Mouse (Mus musculus): ENCODE data around the gene Spint1.

Gene Spint1

DNA sequence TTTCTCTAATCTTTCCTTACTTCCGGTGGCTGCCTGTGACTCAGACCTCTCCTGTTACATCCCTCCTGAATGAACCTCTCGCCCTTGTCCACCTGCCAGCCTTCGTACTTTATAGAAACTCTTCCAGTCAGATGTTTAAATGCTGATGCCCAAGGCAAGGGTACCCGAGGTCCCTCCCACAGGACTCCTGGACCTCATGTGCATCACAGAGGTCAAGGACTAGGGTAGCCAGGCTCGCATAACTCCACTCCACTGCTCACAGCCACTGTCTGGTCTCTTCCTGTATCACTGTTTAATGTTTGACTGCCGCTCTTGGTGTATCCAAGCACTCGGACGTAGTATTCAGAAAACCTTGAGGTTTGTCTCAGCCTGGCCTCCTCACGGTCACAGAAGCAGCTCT is 5.4 kb downstream of the Spint1 start:
- no peak for DNase-seq (ENCODE audit: low read depth, low spot score)

DNA sequence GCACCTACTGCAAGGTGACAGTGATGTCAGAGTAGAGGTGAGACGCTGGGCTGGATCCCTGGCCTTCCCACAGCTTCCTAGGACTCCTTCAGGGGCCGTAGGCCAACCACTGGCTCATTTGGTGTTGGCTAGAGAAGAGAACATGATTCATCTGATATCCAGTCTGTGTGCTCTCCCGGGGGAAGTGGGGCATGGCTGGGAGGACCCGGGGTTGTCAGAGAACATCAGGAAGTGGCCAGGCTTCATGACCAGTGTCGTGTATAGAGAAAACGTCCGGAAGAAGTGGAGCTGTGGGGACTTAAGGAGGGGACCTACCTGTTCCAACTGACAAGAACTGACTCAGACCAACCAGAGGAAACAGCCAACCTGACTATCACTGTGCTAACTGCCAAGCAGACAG is 8.1 kb downstream of the Spint1 start:
- DNase-seq (ENCODE audit: low read depth, low spot score) = no peak

DNA sequence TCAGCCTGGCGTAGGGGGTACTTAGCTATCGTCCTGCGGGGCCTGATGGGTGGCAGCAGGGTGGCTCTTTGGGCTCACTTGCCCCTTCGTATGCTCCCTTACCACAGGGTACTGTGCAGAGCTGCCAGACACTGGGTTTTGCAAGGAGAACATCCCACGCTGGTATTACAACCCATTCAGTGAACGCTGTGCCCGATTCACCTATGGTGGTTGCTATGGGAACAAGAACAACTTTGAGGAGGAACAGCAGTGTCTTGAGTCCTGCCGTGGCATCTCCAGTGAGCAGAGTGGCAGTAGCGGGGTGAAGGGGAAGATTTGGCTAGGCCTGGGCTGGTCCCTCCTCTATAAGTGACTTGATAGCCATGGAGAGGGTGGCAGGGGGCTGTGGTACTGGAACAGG is 10.7 kb downstream of the Spint1 start:
- DNase-seq (ENCODE audit: low read depth, low spot score) = no peak

DNA sequence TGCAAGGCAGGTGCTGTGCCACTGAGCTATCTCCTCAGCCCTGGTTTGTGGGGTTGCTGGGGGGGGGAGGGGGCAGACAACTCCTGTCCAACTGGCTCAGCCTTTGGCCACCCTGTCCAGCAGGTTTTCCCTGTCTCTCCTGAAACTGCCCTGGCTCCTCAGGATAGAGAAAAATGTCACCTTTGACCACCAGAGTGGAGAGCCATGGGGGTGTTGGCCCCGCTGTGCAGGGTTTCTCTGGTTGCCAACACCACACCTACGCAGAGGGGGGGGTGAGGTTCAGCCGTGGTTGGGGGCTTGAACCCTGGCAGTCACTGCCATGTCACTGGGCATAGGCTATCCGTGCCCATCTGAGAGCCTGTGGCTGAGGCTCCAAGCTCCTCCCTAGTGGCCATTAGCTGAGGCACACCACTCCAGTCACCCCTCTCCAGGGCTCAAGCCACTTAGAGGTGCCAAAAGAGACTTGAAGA is 12.5 kb downstream of the Spint1 start:
- no peak for DNase-seq (ENCODE audit: low read depth, low spot score)

DNA sequence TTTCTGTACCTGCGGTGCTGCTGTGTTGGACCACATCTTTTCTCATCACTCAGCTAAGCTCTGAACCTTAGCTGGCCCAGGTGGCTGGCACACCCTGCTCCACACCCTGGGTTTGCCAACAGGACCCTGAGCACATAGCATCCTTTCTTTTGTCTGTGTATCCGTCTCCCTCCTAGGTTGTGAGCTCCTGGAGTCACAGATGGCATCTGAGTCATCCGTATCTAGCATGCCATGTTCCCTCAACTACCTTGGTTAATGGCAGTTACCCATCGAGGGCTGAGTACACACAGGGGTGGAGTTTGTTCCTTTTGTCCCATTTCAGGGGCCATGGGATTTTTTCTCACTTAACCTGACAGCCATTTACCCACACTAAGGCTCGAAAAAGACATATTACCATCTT is 13.2 kb downstream of the Spint1 start:
- no peak for DNase-seq (ENCODE audit: low read depth, low spot score)

DNA sequence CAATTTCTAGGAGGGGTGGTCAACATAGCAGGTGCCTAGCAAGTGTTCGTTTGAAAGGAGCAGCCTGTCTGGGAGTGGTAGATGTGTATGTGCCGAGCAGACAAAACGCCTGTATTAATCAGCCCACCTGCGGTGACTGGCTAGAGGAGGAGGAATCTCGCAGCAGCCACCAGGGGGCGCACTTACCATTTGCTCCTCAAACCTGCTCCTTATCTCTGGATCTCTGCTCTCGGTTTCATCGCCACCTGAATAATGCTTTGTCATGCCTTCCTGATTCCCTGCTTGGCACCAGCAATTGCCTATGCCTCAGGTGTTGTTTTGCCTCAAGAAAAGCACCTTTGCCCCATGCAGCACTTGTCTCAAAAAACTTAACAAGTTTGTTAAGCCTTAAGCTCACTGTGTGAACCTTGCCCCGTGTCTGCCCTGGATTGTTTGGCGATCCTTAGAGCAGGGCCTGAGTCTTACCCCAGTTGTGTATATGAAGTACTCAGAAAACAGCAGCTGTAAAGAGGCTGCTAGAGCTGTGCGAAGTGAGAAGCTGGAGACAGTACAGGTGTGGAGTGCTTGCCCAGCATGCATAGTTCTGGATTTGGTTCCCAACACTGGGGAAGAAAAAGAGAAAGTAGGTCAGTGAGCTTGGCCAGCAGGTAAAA is 13.8 kb downstream of the Spint1 start:
- DNase-seq (ENCODE audit: low read depth, low spot score) = peak; percentile 69

DNA sequence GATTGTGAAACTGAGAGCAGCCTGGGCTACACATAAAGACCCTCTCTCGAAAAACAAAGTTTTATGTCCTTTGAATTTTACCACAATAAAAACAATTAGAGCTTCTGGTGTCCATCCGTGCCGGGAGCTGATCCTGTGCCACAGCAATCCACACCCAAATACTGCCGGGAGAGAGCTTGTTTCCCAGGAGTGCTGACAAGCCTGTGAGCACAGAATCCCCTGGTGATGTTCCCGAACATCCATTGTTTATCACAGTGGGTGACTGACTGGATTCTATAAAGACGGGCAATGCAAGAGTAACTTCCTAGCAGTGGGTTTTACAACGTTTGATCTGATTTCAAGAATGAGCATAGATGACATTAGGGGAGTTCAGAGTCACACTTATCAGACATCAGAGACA is 17.8 kb downstream of the Spint1 start:
- no peak for DNase-seq (ENCODE audit: low read depth, low spot score)

DNA sequence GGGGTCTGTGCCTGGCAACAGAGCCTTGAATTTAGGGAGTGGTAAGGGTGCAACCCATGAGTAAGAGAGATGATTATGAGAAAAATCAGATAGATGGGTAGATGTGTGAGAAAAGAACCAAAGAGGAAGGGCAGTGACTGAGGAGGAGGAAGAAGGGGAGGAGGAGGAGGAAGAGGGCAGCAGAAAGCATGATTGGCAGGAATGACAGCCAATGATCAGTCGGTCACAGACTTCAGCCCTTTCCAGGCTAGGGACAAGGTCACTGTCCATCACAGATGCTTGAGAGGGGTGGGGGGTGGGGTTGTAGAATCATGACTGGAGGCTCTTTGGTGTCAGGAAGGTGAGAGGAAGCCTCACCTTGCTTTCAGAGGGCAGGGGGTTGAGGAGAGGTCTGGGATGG is 23.4 kb downstream of the Spint1 start:
- DNase-seq (ENCODE audit: low read depth, low spot score) = no peak

DNA sequence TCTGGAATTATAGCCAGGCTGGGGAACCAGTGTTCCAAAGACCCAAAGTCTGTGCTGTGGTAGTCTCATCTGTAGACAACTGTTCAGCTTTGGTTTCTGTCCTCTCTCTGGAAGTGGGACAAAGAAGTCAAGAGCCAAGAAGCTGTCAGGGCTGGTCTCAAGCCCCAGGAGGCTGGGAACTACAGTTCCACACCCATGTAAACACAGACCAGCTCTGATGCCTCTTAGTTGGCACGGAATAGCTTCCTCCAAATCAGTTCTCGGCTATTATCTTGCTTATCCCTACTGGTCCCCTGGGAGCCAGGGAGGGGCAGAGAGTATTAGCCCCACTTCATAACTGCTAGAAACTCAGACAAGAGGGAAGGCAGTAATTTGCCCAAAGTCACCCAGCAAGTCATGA is 24.2 kb downstream of the Spint1 start:
- no peak for DNase-seq (ENCODE audit: low read depth, low spot score)

DNA sequence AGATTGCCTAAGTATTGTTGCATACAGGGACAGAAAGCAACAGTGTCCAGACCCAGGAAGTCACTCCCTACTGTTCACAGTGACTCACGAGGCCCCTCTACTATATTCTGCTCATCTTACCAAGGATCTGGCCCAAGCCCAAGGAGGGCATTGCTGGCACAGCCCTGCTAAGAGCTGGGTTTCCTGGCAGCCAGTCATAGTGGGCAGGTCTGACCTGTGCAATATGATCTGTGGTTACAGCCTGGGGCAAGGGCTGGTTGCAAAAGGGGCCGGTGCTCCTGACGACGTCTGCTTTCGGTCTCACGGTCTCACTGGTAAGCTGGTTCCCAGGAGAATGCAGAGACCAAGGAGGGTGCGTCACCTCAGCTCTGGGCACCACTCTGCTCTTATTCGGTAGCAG is 25.8 kb downstream of the Spint1 start:
- DNase-seq (ENCODE audit: low read depth, low spot score) = no peak

DNA sequence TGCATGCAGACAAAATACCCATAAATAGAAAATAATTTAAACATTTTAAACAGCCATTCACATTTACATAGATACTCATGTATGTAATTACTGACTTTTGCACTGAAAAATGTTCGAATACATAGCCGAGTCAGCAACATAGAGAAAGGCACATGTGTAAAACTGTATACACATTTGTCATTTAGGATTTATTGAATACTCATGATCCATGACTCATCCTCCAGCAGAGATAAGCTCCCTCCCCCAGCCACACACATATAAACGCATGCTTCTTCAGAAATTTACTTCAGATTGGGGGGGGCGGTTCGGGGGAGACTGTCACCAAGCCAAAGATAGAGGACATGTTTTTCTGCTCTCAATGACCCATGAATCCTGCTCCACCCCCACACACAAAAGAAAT is 26.7 kb downstream of the Spint1 start:
- no peak for DNase-seq (ENCODE audit: low read depth, low spot score)

DNA sequence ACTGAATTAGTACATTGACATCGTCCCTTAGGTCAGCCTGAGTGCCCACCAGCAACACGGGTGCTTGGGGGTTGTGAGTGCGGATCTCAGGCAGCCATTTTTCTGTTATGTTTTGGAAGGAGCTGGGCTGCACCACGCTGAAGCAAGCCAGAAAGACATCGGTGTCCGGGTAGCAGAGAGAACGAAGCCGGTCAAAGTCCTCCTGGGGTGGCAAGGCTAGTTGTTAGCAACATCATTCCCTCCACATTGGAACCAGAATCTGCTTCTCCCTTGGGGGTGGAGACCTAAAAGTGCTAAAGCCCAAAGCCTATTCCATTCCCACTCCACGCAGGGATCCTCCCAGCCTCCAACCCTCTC is 33.1 kb downstream of the Spint1 start:
- DNase-seq (ENCODE audit: low read depth, low spot score) = no peak

DNA sequence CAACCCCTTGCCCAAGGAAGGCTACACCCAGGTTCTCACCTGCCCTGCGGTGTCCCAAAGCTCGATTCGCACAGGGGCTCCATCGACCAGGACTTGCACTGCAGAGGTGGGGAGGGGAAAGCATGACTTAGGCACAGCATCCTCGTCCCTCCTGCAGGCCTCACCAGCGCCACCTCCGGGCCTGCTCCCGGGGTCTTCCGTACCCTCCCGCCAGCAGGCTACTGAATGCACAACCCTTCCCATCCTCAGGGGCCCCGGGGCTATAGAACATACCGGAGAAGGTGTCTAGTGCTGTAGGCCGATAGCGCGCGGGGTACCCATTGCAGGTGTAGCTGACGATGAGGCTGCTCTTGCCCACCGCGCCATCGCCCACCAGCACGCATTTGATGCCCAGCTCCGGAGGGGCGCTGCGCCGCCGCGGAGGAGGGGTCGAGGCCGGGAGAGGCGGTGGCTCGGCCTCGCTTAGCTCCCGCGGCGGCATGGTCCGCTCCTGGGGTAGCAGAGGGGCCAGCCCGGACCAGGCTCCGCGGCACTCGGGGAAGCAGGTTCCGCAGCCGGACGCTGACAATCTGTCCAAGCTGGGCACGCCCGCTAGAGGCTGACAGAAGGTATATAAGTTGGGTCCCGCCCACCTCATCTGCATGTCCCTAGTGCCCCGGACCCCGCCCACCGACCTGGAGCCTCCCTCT is 33.6 kb downstream of the Spint1 start, which contains the start of gene Rhov:
Gene Rhov (minus strand): TSS at position 630 of the 689 bp plus-strand sequence.
- no peak for DNase-seq (ENCODE audit: low read depth, low spot score)

DNA sequence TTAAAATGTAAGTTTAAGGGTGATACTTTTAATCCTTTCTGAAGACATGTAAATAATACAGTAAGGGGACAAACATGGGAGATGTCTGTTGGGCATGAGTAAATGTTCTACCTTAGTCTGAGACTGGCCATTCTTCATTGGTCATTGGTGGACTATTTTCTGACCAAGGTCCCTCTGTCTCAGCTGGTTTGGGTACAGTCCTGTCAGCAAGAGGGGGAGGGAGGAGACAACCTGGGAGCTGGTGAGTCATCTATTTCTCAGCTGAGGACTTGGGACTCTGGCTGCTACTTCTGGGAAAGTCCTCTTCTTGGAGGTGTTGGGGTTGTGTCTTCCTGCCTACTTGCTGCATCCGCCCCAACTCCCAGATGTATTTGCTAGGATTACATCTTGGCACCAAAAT is 37.0 kb downstream of the Spint1 start:
- no peak for DNase-seq (ENCODE audit: low read depth, low spot score)

DNA sequence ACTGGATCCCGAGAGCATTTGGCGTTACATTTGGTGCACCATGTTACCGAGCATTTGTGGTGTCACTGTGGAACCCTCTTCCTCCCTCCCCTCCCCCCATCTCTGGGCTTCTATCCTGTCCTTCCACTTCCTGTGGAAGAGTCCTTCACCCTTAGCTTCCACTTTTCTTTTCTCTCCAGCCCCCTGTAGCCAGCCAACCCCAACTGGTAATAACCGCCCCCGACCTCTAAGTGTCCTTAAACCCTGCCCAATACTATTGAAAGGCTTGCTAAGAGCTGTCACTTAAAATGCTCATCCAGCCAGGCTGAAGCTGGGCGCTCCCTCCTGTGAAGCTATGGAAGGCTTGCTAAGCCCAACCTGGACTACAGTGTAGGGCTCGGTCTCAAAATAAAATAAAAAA is 39.8 kb downstream of the Spint1 start:
- no peak for DNase-seq (ENCODE audit: low read depth, low spot score)

DNA sequence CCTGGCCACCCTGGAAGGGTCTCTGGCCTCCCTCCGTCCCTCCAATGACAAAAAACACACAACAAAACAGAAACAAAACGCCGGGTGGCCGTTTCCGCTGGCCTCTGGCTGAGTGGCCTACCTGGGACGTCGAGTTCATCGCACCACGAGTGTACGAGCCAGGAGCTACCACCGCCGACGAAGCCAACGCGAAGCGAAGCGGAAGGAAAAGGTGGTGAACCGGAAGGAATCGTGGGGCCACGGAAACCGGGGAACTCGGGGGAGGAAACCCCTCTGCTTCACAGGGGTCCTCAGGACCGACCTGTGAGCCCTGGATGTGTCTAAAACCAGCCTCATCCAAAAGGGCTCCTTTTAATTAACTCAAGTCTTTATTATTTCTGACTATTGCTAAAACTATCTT is 40.6 kb downstream of the Spint1 start:
- no peak for DNase-seq (ENCODE audit: low read depth, low spot score)

DNA sequence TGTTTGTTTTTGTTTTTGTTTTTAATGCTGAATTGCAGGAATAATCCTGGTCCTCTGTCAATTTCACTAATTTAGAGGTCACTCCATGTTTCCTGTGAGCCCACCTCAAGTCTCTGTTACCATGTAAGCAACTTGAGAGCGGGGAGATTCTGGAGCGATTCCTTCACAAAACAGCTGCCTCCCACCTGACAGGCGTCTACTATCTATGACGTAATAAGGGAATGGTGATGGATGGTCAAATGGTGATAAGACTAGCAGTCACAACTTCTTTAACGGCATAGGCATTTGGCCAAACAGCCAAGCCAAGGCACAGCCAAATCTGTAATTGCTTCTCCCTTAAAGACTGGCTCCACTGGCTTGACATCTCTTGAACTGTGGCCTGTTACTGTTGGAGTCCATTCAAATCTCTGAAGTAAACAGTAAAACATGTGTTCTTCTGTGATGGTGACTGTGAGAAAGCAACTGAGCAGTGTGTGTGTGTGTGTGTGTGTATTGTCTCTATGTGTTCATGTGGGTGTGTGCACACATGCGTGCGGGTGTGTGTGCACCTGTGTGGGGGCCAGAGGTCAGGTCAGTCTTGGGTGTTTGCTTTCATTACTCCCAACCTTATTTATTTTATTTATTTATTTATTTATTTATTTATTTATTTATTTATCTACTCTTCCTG is 44.9 kb downstream of the Spint1 start:
- no peak for DNase-seq (ENCODE audit: low read depth, low spot score)

DNA sequence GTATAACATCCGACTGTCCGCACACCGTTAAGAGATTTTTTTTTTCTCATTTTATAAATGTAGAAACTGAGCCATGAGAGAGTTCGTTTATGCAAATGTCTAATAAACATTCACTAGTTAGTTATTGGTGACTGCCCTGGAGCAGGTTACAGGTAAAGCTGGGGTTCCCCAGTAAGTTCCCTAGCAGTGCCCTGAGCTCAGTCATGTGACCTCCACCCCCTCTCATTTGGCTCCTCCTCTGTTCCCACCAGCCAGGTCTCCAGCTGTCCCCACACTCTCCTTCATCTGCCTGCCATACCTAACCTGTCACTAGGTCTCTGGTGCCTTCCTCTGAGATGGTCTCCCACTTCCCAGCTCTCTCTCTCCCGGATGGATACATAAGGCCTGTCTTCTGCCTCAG is 50.2 kb downstream of the Spint1 start:
- DNase-seq (ENCODE audit: low read depth, low spot score) = no peak

DNA sequence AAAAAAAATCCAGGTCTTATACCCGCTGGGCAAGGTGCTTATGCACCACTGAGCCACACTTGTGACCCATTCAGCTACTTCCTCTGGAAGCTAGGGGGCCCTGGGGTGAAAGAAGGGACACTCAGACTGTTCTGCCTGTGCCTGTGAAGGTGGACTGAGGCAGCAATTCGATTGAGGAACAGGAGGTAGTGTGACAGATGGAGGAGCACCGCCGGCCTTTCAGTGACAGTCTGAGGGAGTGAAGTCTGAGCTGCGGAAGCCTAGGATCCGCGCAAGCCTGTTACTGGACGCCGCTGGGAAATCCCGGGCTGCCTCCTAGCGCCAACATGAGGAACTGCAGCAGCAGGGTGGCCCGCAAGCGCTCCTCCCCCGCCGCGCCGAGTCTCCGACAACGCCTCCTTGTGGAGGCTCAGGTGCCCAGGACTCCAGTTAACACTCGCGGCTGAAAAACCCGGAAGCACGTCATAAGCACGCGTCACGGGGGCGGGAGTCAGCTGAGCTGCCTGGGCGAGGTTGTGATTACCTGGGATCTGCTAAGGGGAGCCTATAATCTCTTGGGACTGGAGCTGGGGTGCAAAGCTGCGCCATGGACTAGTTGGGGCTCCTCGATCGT is 51.2 kb downstream of the Spint1 start, which contains the start of gene Vps18:
Gene Vps18 (plus strand): TSS at position 471 of the 613 bp plus-strand sequence.
- peak; percentile 98 for DNase-seq (ENCODE audit: low read depth, low spot score)

DNA sequence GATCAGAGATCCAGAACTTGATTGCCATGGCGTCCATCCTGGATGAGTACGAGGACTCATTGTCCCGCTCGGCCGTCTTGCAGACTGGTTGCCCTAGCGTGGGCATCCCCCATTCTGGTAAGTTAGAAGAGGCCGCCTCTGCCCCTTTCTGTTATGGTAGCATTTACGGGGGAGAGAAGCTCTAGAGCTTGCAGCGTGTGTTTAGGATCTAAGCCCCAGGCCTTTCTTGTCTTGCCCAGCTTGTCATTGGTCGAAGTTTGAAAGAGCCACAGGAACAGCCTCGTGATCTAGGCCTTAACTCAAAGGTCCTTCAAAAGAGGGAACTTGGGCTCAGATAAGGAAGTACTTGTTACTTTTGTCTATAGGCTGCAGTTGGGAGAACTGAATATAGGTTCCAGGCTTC is 51.9 kb downstream of the Spint1 start:
- no peak for DNase-seq (ENCODE audit: low read depth, low spot score)

DNA sequence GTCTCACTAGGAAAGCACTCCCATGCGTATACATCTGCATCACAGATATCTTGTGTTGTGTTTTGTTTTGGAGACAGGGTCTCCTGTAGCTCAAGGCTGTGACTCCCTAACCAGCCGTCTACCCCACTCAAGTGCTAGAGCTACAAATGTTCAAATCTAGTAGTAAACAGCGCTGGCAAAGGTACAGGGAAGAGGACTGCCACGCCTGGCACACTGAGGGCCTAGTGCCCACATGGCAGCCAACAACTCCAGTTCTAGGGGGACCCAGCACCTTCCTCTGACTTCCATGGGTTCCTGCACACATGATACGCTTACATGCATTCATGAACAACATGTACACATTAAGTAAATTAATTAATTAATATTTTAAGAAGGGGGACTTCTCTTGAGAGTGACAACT is 55.1 kb downstream of the Spint1 start:
- no peak for DNase-seq (ENCODE audit: low read depth, low spot score)

DNA sequence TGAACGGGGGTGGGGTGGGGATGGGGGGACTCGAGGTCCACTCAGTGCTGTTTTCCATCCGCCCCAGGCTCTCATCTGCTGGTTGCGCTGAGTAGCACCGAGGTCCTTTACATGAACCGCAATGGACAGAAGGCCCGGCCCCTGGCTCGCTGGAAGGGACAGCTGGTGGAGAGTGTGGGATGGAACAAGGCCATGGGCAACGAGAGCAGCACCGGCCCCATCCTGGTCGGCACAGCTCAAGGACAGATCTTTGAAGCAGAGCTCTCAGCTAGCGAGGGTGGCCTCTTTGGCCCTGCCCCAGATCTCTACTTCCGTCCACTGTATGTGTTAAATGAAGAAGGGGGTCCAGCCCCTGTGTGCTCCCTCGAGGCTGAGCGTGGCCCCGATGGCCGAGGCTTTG is 55.7 kb downstream of the Spint1 start:
- no peak for DNase-seq (ENCODE audit: low read depth, low spot score)

DNA sequence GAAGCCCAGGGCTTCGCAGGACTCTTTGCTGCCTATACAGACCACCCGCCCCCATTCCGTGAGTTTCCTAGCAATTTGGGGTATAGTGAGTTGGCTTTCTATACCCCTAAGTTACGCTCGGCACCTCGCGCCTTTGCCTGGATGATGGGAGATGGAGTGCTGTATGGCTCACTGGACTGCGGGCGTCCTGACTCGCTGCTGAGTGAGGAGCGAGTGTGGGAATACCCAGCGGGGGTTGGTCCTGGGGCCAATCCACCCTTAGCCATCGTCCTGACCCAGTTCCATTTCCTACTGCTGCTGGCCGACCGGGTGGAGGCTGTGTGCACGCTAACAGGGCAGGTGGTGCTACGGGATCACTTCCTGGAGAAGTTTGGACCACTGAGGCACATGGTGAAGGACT is 56.1 kb downstream of the Spint1 start:
- no peak for DNase-seq (ENCODE audit: low read depth, low spot score)
